Mouse (Mus musculus): ENCODE measurements around the gene Mup10. TPM values are rescaled to one million over a fixed set of nuclear protein-coding genes. Genes with fewer than 3 reads are reported as not detected.
"Not testable (repeated sequence)": the region's sequence is repeated elsewhere in the genome, so short reads cannot be mapped to it uniquely, and the experiment has no call there.

Mup10 gene
- not detected in 2 replicates for polyA plus RNA-seq (2011; ENCODE audit: insufficient read depth, insufficient read length, low read depth, missing spikeins)

GRCm38 (mm10) chr4:60582099-60582498 lies at the start of gene Mup10:
Gene Mup10 (minus strand): TSS chr4:60582199.
- H3K27ac ChIP-seq (ENCODE audit: insufficient read depth, low read length); H3K27me3 ChIP-seq (ENCODE audit: control insufficient read depth, insufficient read depth, low read length, poor library complexity, severe bottlenecking); H3K9ac ChIP-seq (ENCODE audit: low read depth, poor library complexity, severe bottlenecking); H3K9me3 ChIP-seq (replicated peaks; ENCODE audit: control insufficient read depth, insufficient read depth, low read length, poor library complexity, severe bottlenecking); H3K4me3 ChIP-seq (ENCODE audit: low read depth, low read length); H3K36me3 ChIP-seq (ENCODE audit: control insufficient read depth, insufficient read depth, low read length, poor library complexity, severe bottlenecking); H3K4me1 ChIP-seq (ENCODE audit: control insufficient read depth, insufficient read depth, low read length): not testable (repeated sequence)

Other genes with a start within 250 kb of the Mup10 start
- not detected in 2 replicates for gene Mup9, start 160.2 kb downstream of the Mup10 start, polyA plus RNA-seq (2011; ENCODE audit: insufficient read depth, insufficient read length, low read depth, missing spikeins)
- not detected in 2 replicates for gene Mup1, start 80.2 kb downstream of the Mup10 start, polyA plus RNA-seq (2011; ENCODE audit: insufficient read depth, insufficient read length, low read depth, missing spikeins)
- not detected in 2 replicates for gene Mup11, start 80.2 kb upstream of the Mup10 start, polyA plus RNA-seq (2011; ENCODE audit: insufficient read depth, insufficient read length, low read depth, missing spikeins)
- gene Mup12, start 159.1 kb upstream of the Mup10 start, polyA plus RNA-seq (2011; ENCODE audit: insufficient read depth, insufficient read length, low read depth, missing spikeins) = not detected in 2 replicates
- gene Mup22, start 239.3 kb upstream of the Mup10 start, polyA plus RNA-seq (2011; ENCODE audit: insufficient read depth, insufficient read length, low read depth, missing spikeins) = not detected in 2 replicates

Data from ES-Bruce4 (cell line).